Mouse (Mus musculus) midbrain, embryonic 14.5 days (tissue): ENCODE data around the gene Cadps2. TPM values are rescaled to one million over a fixed set of nuclear protein-coding genes. Genes with fewer than 3 reads are reported as not detected.

ENCODE experiments used
- ATAC-seq: fragments of 200-750 bp; cut with Nextera tagmentation; 2 replicates; pipeline ENCODE4 v1.8.0; 2017; ENCODE audit warnings: moderate number of reproducible peaks, moderate library complexity; ENCODE audit not compliant: low FRiP score, low TSS enrichment
- DNase-seq: peaks from one replicate; pipeline ENCODE4 v3.0.0-alpha.2; 2015
- H3K27ac ChIP-seq: fragments of 300-500 bp; sonication (generic); replicated peaks from 2 replicates; pipeline ENCODE4 v1.5.1; 2014; ENCODE audit warnings: mild to moderate bottlenecking, low read depth, low read length, moderate library complexity
- H3K27me3 ChIP-seq: fragments of 300-500 bp; sonication (generic); 2 replicates; pipeline ENCODE4 v1.6.1; 2014; ENCODE audit warnings: low read length, control low read depth, mixed read lengths; ENCODE audit not compliant: control insufficient read depth, insufficient read depth
- H3K36me3 ChIP-seq: fragments of 300-500 bp; sonication (generic); 2 replicates; pipeline ENCODE4 v1.6.1; 2014; ENCODE audit warnings: low read length, control low read depth; ENCODE audit not compliant: control insufficient read depth, insufficient read depth
- H3K4me1 ChIP-seq: fragments of 300-500 bp; sonication (generic); 2 replicates; pipeline ENCODE4 v1.6.1; 2014; ENCODE audit warnings: mild to moderate bottlenecking, antibody characterized with exemption, low read length, control low read depth; ENCODE audit not compliant: control insufficient read depth, insufficient read depth
- H3K4me2 ChIP-seq: fragments of 300-500 bp; sonication (generic); 2 replicates; pipeline ENCODE4 v1.6.1; 2014; ENCODE audit warnings: mild to moderate bottlenecking, low read length, moderate library complexity
- H3K4me3 ChIP-seq: fragments of 300-500 bp; sonication (generic); replicated peaks from 2 replicates; pipeline ENCODE4 v1.5.1; 2014; ENCODE audit warnings: low read depth, low read length
- H3K9ac ChIP-seq: fragments of 300-500 bp; sonication (generic); replicated peaks from 2 replicates; pipeline ENCODE4 v1.6.1; 2014; ENCODE audit warnings: mild to moderate bottlenecking, low read length, moderate library complexity
- H3K9me3 ChIP-seq: fragments of 300-500 bp; sonication (generic); 2 replicates; pipeline ENCODE4 v1.6.1; 2016; ENCODE audit warnings: low read length, control low read depth, mixed read lengths; ENCODE audit not compliant: control insufficient read depth
- WGBS: fragments of 180-500 bp; shearing (Covaris S2); extraction: QIAGEN DNeasy Blood & Tissue Kit; methylation state at CpG from one replicate; pipeline ENCODE4 v1.1.7; 2014; 5-methylcytosine and 5-hydroxymethylcytosine counted together
- polyA plus RNA-seq: library from polyadenylated mRNA; unstranded; fragments of >200 nt; fragmentation: Nextera tagmentation; extraction: Ambion mirVana; gene quantifications from 2 replicates; pipeline ENCODE4 v1.2.1, GENCODE M21; 2014

Cadps2 gene
- polyA plus RNA-seq, 1 experiment from 2014 or later = 9.5 TPM

DNA sequence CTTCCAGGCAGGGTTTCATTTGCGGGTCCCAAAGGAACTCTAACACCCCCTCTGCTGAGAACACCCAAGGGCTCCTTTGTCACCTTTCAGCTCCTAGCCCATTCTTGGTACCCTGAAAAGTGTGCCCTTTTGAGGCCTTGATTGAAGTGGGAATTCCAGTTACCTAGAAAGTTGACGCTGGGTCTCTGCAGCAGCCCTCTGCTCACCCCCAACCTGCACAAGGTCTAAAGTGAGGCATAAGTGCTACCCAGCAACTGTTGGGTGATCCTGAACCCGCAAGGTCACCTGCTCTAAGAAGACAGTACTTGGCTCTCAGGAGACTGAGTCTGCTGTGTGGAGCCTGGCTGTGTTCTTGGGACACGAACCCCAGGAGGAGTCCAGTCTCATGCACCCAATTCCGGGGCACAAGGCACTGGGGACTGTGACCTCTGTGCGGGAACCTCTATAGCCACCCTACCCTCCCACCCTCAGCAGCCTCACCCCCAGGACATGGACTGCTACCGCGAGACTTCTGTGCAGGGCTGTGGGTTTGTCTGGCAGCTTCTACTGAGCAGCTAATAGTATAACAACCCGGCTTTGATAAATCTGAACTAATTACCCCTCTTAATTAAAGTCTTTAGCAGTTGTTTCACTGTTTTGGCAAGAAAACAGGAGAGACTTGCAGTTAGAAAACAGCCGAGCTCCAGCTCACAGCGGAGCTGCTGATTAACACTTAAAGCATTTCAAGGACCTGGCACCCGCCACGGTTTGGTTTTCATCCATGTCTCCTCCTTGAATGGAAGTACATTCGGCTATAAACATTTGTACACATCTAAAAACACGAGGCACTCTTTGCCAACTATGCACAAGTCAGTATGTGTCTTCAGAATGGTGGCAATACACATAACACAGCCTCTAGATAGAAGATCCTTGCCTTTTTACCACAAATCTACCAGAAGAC, 595.1 kb downstream of the Cadps2 start:
- ATAC-seq = no peak
- Histone ChIP-seq H3K4me1 (0 out of 2 replicates have a peak, but pooled peaks cover 3% of the 10 kb centered on the region), H3K27me3 (peaks cover 84% of the 10 kb centered on the region), H3K4me2 (no peak overlapping the region), H3K27ac (no peak overlapping the region), H3K36me3 (no peaks in the 10 kb centered on the region), H3K4me3 (no peak overlapping the region), H3K9me3 (no peaks in the 10 kb centered on the region), H3K9ac (no peak overlapping the region)
- 4% methylated on average over 15 of the region's 15 CpGs for WGBS
- DNase-seq = peak; percentile 53

Other genes with a start within 250 kb of the Cadps2 start
- gene Rnf133, start 189.1 kb downstream of the Cadps2 start, polyA plus RNA-seq = not detected in 2 replicates
- not detected in 2 replicates for gene Rnf148, start 184.3 kb downstream of the Cadps2 start, polyA plus RNA-seq
- gene Tas2r118, start 130.6 kb upstream of the Cadps2 start, polyA plus RNA-seq = not detected in 2 replicates